Mouse (Mus musculus) adrenal gland, adult 18-20 months (tissue): Measurements from ENCODE around the gene Lipn. TPM values are rescaled to one million over a fixed set of nuclear protein-coding genes. Genes with fewer than 3 reads are reported as not detected.

Experiments
- DNase-seq, 2 experiments: peaks; one replicate each; pipeline ENCODE4 v3.0.0; 2021 to 2022; ENCODE audit warnings: low spot score in 2 of 2
- long read RNA-seq, 2 experiments: library from polyadenylated mRNA; stranded (forward); transcript quantifications; one replicate each; pipeline ENCODE4 v2.0.0; 2021
- total RNA-seq, 2 experiments: library from RNA; stranded (reverse); gene quantifications; 1 replicate in 1 of 2; 2 replicates in 1 of 2; pipeline ENCODE4 v1.2.3; 2021

Gene Lipn
- not detected for total RNA-seq
- long read RNA-seq, experiment 1 = 0 reads
- long read RNA-seq, experiment 2 = 0 reads

DNA sequence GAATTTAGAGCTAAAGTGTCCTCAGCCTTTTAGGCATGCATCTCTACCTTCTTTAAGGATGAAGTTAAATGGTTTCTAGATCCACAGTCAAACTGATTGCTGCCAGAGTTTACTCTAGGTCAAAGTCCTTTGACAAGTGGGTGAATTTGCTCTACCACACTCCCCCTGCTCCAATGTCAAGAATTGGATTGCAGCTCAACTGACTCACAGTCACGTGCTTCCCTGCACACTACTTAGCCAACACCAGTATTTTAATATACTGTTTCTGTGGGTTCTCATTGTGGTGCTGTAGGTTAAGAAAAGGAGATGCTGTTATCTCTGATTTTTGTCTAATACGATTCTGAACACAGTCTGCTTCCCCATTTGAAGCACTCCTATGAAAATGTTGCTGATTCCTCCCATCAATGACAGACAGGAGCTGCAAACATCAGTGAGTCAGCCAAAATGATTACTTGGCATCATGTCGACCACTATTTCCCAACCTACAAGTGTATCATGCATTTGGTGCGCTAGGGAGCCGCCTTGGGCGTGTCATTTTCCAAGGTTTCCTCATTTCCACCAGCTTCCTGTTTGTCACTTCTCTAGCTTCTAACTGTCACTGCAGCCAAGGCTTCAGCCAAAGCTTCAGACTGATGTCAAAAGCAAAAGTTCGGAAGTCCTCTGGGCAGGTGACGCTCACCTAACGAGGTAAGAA, at the start of gene Lipn:
TSS of gene Lipn (plus strand) at position 580 of the 694 bp plus-strand sequence.
- peak in 1 of 2 experiments; percentile 4 for DNase-seq

GRCm38 (mm10) chr19:34021440-34022172, 45.6 kb upstream of the Lipn start:
- no peak for DNase-seq

DNA sequence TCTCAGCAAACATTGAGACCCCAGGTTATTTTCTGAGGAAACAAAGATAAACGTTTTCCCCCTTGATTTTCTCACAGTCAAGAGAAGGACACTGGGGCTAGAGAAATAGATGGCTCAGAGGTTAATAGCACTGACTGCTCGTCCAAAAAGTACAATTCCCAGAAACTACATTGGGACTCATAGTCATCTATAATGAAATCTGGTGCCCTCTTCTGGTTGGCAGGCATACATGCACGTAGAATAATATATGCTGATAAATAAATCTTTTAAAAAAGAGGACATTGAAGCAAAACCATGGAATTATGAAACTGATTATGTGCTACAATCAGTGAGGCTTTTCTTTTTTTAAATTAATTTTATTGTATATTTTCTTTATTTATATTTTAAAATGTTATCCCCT, 44.4 kb upstream of the Lipn start:
- no peak for DNase-seq

DNA sequence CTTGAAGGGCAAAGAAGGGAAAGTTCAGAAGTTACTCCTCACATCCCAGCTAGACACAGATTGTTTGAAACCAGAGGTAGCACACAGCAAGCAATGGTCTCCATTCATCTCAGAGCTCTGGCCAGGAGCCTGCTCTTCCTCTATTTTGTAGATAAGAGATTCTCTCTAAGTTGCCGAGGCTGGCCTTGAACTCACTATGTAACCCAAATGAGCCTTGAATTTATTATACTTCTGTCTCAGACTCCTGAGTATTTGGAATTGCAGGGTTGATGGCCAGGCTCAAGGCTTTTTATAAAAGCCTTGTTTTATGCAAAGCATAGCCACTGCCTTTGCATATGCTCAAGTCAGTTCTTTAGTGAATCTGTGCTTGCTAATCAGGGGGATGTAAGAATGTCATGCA, 27.4 kb upstream of the Lipn start:
- no peak for DNase-seq

GRCm38 (mm10) chr19:34043008-34043407, 24.1 kb upstream of the Lipn start:
- DNase-seq = peak in 1 of 2 experiments; percentile 33

GRCm38 (mm10) chr19:34049371-34050039, 17.7 kb upstream of the Lipn start:
- no peak for DNase-seq

GRCm38 (mm10) chr19:34051502-34051901, 15.7 kb upstream of the Lipn start:
- DNase-seq = no peak

DNA sequence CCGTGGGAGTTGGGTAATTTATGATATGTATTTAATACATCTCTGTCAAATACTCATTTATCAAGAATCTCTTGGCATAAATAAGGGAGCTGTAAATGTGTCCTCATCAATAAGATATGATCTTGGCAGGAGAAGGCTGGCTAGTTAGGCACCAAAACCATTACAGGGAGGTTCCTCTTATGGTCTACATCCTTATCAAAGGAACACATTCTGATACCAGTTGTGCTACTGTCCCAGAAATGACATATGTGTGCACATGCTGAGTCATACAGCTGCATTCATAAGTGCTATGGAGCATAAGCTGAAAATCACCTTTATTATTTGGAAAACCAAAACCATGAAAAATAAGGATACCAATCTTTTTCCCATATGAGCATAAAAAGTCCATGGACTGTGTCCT, 3.6 kb upstream of the Lipn start:
- DNase-seq = no peak

DNA sequence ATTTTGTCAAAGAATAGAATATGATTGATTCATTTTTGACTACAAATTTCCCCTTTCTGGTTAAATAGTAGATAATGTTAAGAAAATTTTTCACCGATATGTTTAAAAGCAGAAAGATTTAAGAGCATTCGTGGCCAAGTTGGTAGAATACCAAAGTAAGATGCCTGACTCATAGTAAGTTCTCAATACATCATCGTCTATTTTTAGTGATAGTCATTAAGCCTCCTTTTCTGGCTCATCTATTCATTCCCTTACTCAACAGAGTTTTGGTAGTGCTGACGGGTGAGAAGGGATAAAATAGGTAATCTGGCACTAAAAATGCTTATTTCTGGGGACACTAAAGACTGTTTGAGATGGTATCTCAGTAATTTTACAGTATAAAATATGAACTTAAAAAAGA, 3.1 kb upstream of the Lipn start:
- DNase-seq = no peak

DNA sequence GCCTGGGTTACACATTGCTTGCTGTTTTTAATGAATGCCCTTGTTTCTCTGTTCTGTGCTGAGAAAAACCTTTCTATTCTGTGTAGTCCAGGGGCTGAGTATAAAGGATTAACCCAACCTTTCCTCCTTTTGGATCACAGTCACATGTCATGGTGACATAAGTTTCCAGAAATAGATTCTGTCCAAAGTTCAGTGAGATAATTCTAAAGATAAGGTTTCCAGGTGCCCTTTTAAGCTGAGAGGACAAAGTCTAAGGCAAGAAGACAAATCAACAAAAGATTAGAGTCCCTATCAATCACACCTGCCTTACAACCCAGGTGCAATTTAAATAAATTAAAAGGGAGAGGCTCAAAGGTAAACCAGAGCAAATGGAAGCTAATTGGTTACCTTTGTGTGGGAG, 7.1 kb downstream of the Lipn start:
- no peak for DNase-seq

DNA sequence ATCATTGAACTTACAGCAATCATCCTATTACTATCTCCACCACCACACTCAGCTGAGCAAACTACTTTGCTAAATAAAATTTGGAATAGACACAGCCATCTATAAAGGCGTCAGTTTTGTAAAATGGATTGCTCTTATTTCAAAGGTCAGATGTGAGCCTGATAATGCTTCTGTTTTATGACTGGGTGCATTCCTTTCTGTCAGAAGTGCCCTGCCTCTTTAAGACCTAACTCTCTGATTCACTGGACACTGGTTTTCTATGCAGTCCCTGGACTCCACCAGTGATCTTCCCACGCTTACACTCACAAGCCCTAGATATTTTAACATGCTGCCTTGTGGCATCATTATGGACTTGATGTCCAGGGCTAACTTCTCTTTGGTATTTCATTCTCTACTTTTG, 11.0 kb downstream of the Lipn start:
- no peak for DNase-seq

- no peak for DNase-seq
These were observed 22.0 kb downstream of the Lipn start for GRCm38 (mm10) chr19:34089011-34089680.

GRCm38 (mm10) chr19:34095381-34095780, 28.2 kb downstream of the Lipn start:
- no peak for DNase-seq

- DNase-seq = no peak
These were observed 29.1 kb downstream of the Lipn start for GRCm38 (mm10) chr19:34096228-34096627.

DNA sequence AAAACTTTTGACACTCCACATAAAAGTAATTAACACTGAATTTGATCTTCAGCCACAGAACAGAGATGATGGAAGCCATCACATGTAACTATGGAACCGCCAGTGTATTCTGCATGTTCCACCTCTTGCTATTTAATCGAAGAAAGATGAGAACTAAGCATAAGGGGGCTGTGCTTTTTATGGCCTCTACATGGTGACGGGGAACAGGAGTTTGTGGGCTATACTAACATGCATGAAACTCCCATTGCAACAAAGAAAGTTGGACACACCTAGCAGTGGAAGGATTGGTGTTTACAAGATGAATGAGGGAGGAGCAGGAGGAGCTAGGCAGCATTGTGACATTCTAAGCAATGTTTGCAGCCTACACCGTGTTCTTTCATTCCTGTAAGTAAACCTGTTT, 33.5 kb downstream of the Lipn start, which contains the start of gene Lipm:
TSS of gene Lipm (plus strand) at position 301 of the 400 bp plus-strand sequence.
- no peak for DNase-seq

DNA sequence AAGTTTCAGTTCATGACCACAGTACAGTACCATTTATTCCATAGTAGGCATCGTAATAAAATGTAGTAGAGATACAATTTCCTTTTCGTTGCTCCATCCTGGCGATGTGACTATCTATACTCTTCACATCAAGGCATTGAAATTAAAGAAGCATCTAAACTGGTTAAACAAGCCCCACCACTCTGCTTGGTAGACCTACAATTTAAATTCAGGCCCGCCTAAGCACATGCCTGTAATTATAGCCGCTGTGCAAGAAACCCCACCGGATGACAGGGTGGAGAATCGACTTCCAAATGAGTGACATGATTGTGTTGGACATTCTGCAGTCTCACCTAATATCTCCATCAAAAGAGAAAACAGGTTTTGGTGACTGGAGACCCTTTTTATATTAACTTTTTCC, 34.7 kb downstream of the Lipn start:
- DNase-seq = no peak

DNA sequence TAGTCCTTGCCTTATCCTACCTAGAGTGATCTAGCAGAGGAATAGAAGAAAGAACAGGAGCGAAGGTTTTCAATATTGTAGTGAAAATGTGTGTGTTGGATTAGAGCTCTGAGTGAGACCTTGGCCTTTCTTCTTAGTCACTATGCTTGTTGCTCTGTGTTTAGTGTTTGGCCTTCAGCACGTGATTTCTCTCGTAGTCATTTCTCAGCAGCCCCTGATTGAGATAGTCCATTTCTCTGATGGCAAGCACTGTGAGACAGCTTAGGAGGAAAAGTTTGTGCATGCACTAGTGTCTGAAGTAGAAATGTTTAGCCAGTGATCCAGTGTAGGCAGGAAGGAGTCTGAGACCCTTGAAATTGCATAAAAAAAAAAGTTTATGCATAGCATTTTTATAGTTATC, 37.7 kb downstream of the Lipn start:
- peak in 1 of 2 experiments; percentile 2 for DNase-seq

- DNase-seq = no peak
These were observed 51.9 kb downstream of the Lipn start for GRCm38 (mm10) chr19:34119102-34119501.

DNA sequence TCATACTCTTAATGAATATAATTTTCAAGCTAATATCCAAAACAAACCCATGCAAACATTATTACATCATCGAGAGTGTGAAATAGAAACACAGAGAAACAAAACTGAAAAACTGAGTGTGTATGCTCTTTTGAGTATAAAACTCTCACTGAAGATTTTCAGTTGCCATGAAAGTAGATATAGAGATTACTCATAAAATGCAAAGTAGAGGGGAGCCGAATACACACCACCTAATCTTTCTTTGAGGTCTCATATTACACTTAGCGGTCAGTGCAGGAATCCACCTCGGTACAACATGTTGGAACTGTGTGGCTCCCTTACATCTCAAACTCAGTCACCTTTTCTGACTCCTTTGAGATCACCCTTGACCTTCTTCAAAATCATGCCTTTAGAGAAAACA, 52.5 kb downstream of the Lipn start:
- no peak for DNase-seq

DNA sequence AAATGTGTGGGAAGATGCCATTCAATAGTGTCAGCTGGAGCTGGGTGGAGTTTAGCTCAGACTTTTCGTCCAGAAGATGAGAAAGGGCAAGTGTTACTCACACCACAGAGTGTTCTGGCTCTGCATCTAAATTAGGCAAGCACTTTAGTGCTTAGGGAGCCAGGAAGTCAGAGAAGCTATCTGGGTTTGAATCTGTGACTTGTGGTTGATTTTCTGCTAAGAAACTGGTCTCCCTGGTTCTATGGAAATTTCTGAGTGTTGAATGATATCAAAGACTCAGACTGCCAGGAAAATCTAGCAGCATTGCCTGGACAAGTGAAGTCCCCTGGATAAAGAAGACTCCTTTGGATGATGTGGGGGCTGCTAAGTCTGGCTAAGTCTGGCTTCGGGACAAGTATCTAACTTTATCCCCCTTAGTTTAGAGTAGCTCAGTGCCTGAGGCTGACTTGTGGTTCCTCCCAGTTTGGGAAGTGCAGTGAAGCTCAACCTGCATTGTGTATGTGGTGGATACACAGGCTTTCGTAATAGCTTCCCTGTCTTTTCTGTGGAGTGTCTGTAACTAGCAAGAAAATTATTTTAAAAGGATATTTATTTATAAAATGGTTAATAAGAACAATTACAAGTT, 53.1 kb downstream of the Lipn start:
- no peak for DNase-seq
